Mouse (Mus musculus): Measurements from ENCODE around the gene Gstm6. TPM values are rescaled to one million over a fixed set of nuclear protein-coding genes. Genes with fewer than 3 reads are reported as not detected.

Gene Gstm6
- polyA plus RNA-seq, 1 experiment from 2014 or later: 13.3 TPM

DNA sequence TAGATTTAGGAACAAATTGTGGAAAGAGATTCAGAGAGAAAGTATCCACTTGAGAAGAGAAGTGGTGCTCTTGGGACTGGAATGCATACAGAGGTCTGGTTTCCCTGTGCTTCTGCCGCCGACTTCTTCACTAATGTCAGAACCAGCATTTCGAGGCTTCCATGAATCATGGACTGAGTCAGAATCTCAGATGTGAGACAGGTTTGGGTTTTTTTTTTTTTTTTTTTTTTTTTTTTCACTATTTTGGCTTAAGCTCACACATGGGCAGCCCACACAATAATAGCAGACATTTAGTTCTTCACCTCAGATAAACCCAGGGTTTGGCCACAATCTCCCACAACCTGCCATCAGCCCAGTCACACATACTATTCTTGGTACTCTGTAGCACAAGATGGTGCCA is 8.3 kb downstream of the Gstm6 start:
- no peaks in the 10 kb centered on the region for H3K27me3 ChIP-seq (replicated peaks; ENCODE audit: control insufficient read depth, insufficient read depth, low read length)
- no peak overlapping the region for H3K4me3 ChIP-seq (ENCODE audit: low read depth, low read length)
- no peak for DNase-seq (ENCODE audit: low spot score)
- H3K4me1 ChIP-seq (ENCODE audit: control insufficient read depth, insufficient read depth, low read length): 0 out of 2 replicates have a peak, but pooled peaks cover 3% of the 10 kb centered on the region
- 88% methylated on average over 3 of the region's 3 CpGs for WGBS
- H3K27ac ChIP-seq (ENCODE audit: low read depth, low read length): no peak overlapping the region
- H3K9ac ChIP-seq (ENCODE audit: low read length): no peak overlapping the region
- no peak overlapping the region for H3K4me2 ChIP-seq (ENCODE audit: low read length)
- no peaks in the 10 kb centered on the region for H3K36me3 ChIP-seq (ENCODE audit: control insufficient read depth, insufficient read depth, low read length)
- no peak for ATAC-seq
- H3K9me3 ChIP-seq (replicated peaks; ENCODE audit: control insufficient read depth, low read length): no peaks in the 10 kb centered on the region

- WGBS: 74% methylated on average over 6 of the region's 6 CpGs
- ATAC-seq (peak; percentile 11; the same call in 1 of the 2 replicates), DNase-seq (ENCODE audit: low spot score) (no peak)
- no peak overlapping the region for H3K4me2 ChIP-seq (ENCODE audit: low read length)
- H3K27me3 ChIP-seq (replicated peaks; ENCODE audit: control insufficient read depth, insufficient read depth, low read length): no peaks in the 10 kb centered on the region
- no peak overlapping the region for H3K9ac ChIP-seq (ENCODE audit: low read length)
- H3K36me3 ChIP-seq (ENCODE audit: control insufficient read depth, insufficient read depth, low read length): no peaks in the 10 kb centered on the region
- no peaks in the 10 kb centered on the region for H3K9me3 ChIP-seq (replicated peaks; ENCODE audit: control insufficient read depth, low read length)
- no peak overlapping the region for H3K4me3 ChIP-seq (ENCODE audit: low read depth, low read length)
- 0 out of 2 replicates have a peak, but pooled peaks cover 3% of the 10 kb centered on the region for H3K4me1 ChIP-seq (ENCODE audit: control insufficient read depth, insufficient read depth, low read length)
- 0 out of 2 replicates have a peak overlapping the region, but pooled peaks have one; percentile 81 for H3K27ac ChIP-seq (ENCODE audit: low read depth, low read length)
These were observed 11.4 kb downstream of the Gstm6 start for GRCm38 (mm10) chr3:107932128-107932527.

- peak within 1 kb of the TSS; percentile 81 for H3K27ac ChIP-seq (ENCODE audit: low read depth, low read length)
- H3K4me3 ChIP-seq (ENCODE audit: low read depth, low read length): peak within 1 kb of the TSS; percentile 29
- no peaks in the 10 kb centered on the region for H3K9me3 ChIP-seq (replicated peaks; ENCODE audit: control insufficient read depth, low read length)
- no peaks in the 10 kb centered on the region for H3K27me3 ChIP-seq (replicated peaks; ENCODE audit: control insufficient read depth, insufficient read depth, low read length)
- H3K9ac ChIP-seq (ENCODE audit: low read length): peak within 1 kb of the TSS; percentile 58
- WGBS: 3% methylated on average over 10 of the region's 10 CpGs
- ATAC-seq: peak; percentile 98
- peak; percentile 98 for DNase-seq (ENCODE audit: low spot score)
- peak within 1 kb of the TSS; percentile 49 for H3K4me2 ChIP-seq (ENCODE audit: low read length)
- H3K36me3 ChIP-seq (ENCODE audit: control insufficient read depth, insufficient read depth, low read length): no peaks in the 10 kb centered on the region
- 0 out of 2 replicates have a peak, but pooled peaks cover 3% of the 10 kb centered on the region for H3K4me1 ChIP-seq (ENCODE audit: control insufficient read depth, insufficient read depth, low read length)
These were observed 11.9 kb downstream of the Gstm6 start, which contains the start of gene Gstm7 for GRCm38 (mm10) chr3:107931670-107932069. Gene Gstm7 (minus strand): TSS chr3:107931817.

- no peaks in the 10 kb centered on the region for H3K27me3 ChIP-seq (replicated peaks; ENCODE audit: control insufficient read depth, insufficient read depth, low read length)
- WGBS: 44% methylated on average over 2 of the region's 2 CpGs
- H3K9ac ChIP-seq (ENCODE audit: low read length): peak overlapping the region; percentile 58
- peak overlapping the region; percentile 49 for H3K4me2 ChIP-seq (ENCODE audit: low read length)
- DNase-seq (ENCODE audit: low spot score) (no peak), ATAC-seq (no peak)
- no peaks in the 10 kb centered on the region for H3K9me3 ChIP-seq (replicated peaks; ENCODE audit: control insufficient read depth, low read length)
- H3K4me1 ChIP-seq (ENCODE audit: control insufficient read depth, insufficient read depth, low read length): 0 out of 2 replicates have a peak, but pooled peaks cover 3% of the 10 kb centered on the region
- H3K27ac ChIP-seq (ENCODE audit: low read depth, low read length): peak overlapping the region; percentile 81
- H3K4me3 ChIP-seq (ENCODE audit: low read depth, low read length): peak overlapping the region; percentile 29
- H3K36me3 ChIP-seq (ENCODE audit: control insufficient read depth, insufficient read depth, low read length): no peaks in the 10 kb centered on the region
These were observed 12.4 kb downstream of the Gstm6 start for GRCm38 (mm10) chr3:107931134-107931533.

- Histone ChIP-seq H3K4me1 (ENCODE audit: control insufficient read depth, insufficient read depth, low read length) (0 out of 2 replicates have a peak, but pooled peaks cover 3% of the 10 kb centered on the region), H3K36me3 (ENCODE audit: control insufficient read depth, insufficient read depth, low read length) (no peaks in the 10 kb centered on the region), H3K4me2 (ENCODE audit: low read length) (no peak overlapping the region), H3K4me3 (ENCODE audit: low read depth, low read length) (no peak overlapping the region), H3K27me3 (replicated peaks; ENCODE audit: control insufficient read depth, insufficient read depth, low read length) (no peaks in the 10 kb centered on the region), H3K27ac (ENCODE audit: low read depth, low read length) (no peak overlapping the region), H3K9me3 (replicated peaks; ENCODE audit: control insufficient read depth, low read length) (no peaks in the 10 kb centered on the region), H3K9ac (ENCODE audit: low read length) (no peak overlapping the region)
- DNase-seq (ENCODE audit: low spot score) (no peak), ATAC-seq (no peak)
- WGBS: 87% methylated on average over 4 of the region's 4 CpGs
These were observed 13.8 kb downstream of the Gstm6 start for GRCm38 (mm10) chr3:107929731-107930130.

- Histone ChIP-seq H3K27ac (ENCODE audit: low read depth, low read length) (no peak overlapping the region), H3K36me3 (ENCODE audit: control insufficient read depth, insufficient read depth, low read length) (no peaks in the 10 kb centered on the region), H3K9ac (ENCODE audit: low read length) (no peak overlapping the region), H3K4me1 (ENCODE audit: control insufficient read depth, insufficient read depth, low read length) (0 out of 2 replicates have a peak, but pooled peaks cover 3% of the 10 kb centered on the region), H3K9me3 (replicated peaks; ENCODE audit: control insufficient read depth, low read length) (no peaks in the 10 kb centered on the region), H3K4me2 (ENCODE audit: low read length) (no peak overlapping the region), H3K27me3 (replicated peaks; ENCODE audit: control insufficient read depth, insufficient read depth, low read length) (no peaks in the 10 kb centered on the region), H3K4me3 (ENCODE audit: low read depth, low read length) (no peak overlapping the region)
- ATAC-seq (no peak), DNase-seq (ENCODE audit: low spot score) (no peak)
- WGBS: 92% methylated on average over 4 of the region's 4 CpGs
These were observed 14.3 kb downstream of the Gstm6 start for GRCm38 (mm10) chr3:107929243-107929642.

- no peak overlapping the region for H3K4me2 ChIP-seq (ENCODE audit: low read length)
- H3K36me3 ChIP-seq (ENCODE audit: control insufficient read depth, insufficient read depth, low read length): no peaks in the 10 kb centered on the region
- 88% methylated on average over 11 of the region's 11 CpGs for WGBS
- H3K27me3 ChIP-seq (replicated peaks; ENCODE audit: control insufficient read depth, insufficient read depth, low read length): no peaks in the 10 kb centered on the region
- no peak overlapping the region for H3K27ac ChIP-seq (ENCODE audit: low read depth, low read length)
- H3K4me1 ChIP-seq (ENCODE audit: control insufficient read depth, insufficient read depth, low read length): 0 out of 2 replicates have a peak, but pooled peaks cover 3% of the 10 kb centered on the region
- DNase-seq (ENCODE audit: low spot score) (no peak), ATAC-seq (no peak)
- no peak overlapping the region for H3K4me3 ChIP-seq (ENCODE audit: low read depth, low read length)
- no peaks in the 10 kb centered on the region for H3K9me3 ChIP-seq (replicated peaks; ENCODE audit: control insufficient read depth, low read length)
- H3K9ac ChIP-seq (ENCODE audit: low read length): no peak overlapping the region
These were observed 14.9 kb downstream of the Gstm6 start for GRCm38 (mm10) chr3:107928691-107929090.

DNA sequence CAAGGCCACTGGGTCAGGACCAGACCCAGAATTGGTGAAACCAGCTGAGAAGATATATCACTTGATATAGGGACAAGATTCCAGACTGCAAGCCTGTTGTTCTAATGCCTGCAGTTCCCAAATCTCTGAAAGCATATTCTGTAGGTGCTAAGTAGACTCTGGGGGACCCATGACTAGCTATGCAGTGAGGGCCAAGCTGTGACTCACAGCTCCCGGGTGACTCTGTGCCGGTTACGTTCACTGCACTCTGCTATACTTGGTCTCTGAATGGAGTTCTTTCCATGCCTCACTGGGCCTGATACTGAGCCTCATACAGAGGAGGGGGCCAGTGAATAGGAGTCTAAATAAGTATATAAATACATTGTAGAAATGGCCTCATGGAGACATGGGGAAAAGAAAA is 15.7 kb downstream of the Gstm6 start:
- ATAC-seq (no peak), DNase-seq (ENCODE audit: low spot score) (no peak)
- 0 out of 2 replicates have a peak, but pooled peaks cover 3% of the 10 kb centered on the region for H3K4me1 ChIP-seq (ENCODE audit: control insufficient read depth, insufficient read depth, low read length)
- H3K4me3 ChIP-seq (ENCODE audit: low read depth, low read length): no peak overlapping the region
- H3K9ac ChIP-seq (ENCODE audit: low read length): no peak overlapping the region
- H3K9me3 ChIP-seq (replicated peaks; ENCODE audit: control insufficient read depth, low read length): no peaks in the 10 kb centered on the region
- no peak overlapping the region for H3K27ac ChIP-seq (ENCODE audit: low read depth, low read length)
- no peaks in the 10 kb centered on the region for H3K36me3 ChIP-seq (ENCODE audit: control insufficient read depth, insufficient read depth, low read length)
- WGBS: 76% methylated on average over 3 of the region's 3 CpGs
- H3K4me2 ChIP-seq (ENCODE audit: low read length): no peak overlapping the region
- no peaks in the 10 kb centered on the region for H3K27me3 ChIP-seq (replicated peaks; ENCODE audit: control insufficient read depth, insufficient read depth, low read length)

- ATAC-seq (no peak), DNase-seq (ENCODE audit: low spot score) (no peak)
- H3K4me3 ChIP-seq (ENCODE audit: low read depth, low read length): no peak overlapping the region
- 92% methylated on average over 3 of the region's 3 CpGs for WGBS
- no peaks in the 10 kb centered on the region for H3K9me3 ChIP-seq (replicated peaks; ENCODE audit: control insufficient read depth, low read length)
- no peak overlapping the region for H3K27ac ChIP-seq (ENCODE audit: low read depth, low read length)
- H3K36me3 ChIP-seq (ENCODE audit: control insufficient read depth, insufficient read depth, low read length): no peaks in the 10 kb centered on the region
- H3K27me3 ChIP-seq (replicated peaks; ENCODE audit: control insufficient read depth, insufficient read depth, low read length): no peaks in the 10 kb centered on the region
- H3K9ac ChIP-seq (ENCODE audit: low read length): no peak overlapping the region
- no peaks in the 10 kb centered on the region for H3K4me1 ChIP-seq (ENCODE audit: control insufficient read depth, insufficient read depth, low read length)
- H3K4me2 ChIP-seq (ENCODE audit: low read length): no peak overlapping the region
These were observed 18.2 kb downstream of the Gstm6 start for GRCm38 (mm10) chr3:107925335-107925734.
